Mouse (Mus musculus) ES-Bruce4 (cell line): ENCODE measurements around the gene Edc3.

Experiments used
- CTCF ChIP-seq: IDR thresholded peaks from one replicate; pipeline ENCODE4 v1.8.1; 2011; ENCODE audit warnings: low read depth, low read length
- POLR2A ChIP-seq: IDR thresholded peaks from one replicate; pipeline ENCODE4 v1.8.1; 2011; ENCODE audit warnings: low read length; ENCODE audit not compliant: insufficient read depth

DNA sequence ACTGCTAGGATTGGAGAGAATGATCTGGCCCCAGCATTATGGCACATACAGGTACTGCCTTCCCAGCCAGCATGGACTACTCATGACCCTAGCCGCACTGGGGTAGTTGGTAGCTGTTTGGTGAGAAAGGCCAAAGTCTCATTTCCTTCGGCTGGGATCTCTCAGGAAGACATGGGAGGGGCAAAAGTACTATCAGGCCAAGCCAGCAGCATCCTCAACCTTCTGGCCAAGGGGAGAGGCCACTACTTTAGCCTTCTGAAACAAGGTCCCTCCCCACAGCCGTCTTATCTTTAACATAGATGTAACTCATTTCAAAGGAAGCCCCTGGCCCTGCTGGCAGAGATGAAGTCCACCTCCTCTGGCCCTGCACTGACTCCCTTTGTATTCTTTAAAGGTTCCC is 49.2 kb downstream of the Edc3 start:
- TF ChIP-seq CTCF (no peak), POLR2A (no peak)
